Mouse (Mus musculus) ES-Bruce4 (cell line): ENCODE results near the gene Tspyl4. TPM values are rescaled to one million over a fixed set of nuclear protein-coding genes. Genes with fewer than 3 reads are reported as not detected.
A peak's percentile ranks its signal among the peaks of the same experiment; 100 is the strongest.

Experiments used
- H3K27ac ChIP-seq: 2 replicates; pipeline ENCODE4 v1.5.1; 2012; ENCODE audit warnings: low read length, inconsistent platforms; ENCODE audit not compliant: insufficient read depth
- H3K27me3 ChIP-seq: 2 replicates; pipeline ENCODE4 v1.6.1; 2012; ENCODE audit warnings: mild to moderate bottlenecking, low read length, inconsistent platforms; ENCODE audit not compliant: control insufficient read depth, poor library complexity, insufficient read depth, severe bottlenecking
- H3K36me3 ChIP-seq: 2 replicates; pipeline ENCODE4 v1.6.1; 2012; ENCODE audit warnings: inconsistent platforms, mild to moderate bottlenecking, low read length, moderate library complexity; ENCODE audit not compliant: control insufficient read depth, poor library complexity, insufficient read depth, severe bottlenecking
- H3K4me1 ChIP-seq: one replicate; pipeline ENCODE4 v1.8.1; 2011; ENCODE audit warnings: low read length; ENCODE audit not compliant: control insufficient read depth, insufficient read depth
- H3K4me3 ChIP-seq: 2 replicates; pipeline ENCODE4 v1.5.1; 2011; ENCODE audit warnings: low read depth, mild to moderate bottlenecking, low read length
- H3K9ac ChIP-seq: 2 replicates; pipeline ENCODE4 v1.6.1; 2012; ENCODE audit warnings: low read depth, mild to moderate bottlenecking, inconsistent platforms; ENCODE audit not compliant: poor library complexity, severe bottlenecking
- H3K9me3 ChIP-seq: replicated peaks from 2 replicates; pipeline ENCODE4 v1.6.1; 2012; ENCODE audit warnings: mild to moderate bottlenecking, low read length, inconsistent platforms; ENCODE audit not compliant: control insufficient read depth, poor library complexity, insufficient read depth, severe bottlenecking
- CTCF ChIP-seq: IDR thresholded peaks from one replicate; pipeline ENCODE4 v1.8.1; 2011; ENCODE audit warnings: low read depth, low read length
- EP300 ChIP-seq: IDR thresholded peaks from 2 replicates; pipeline ENCODE4 v1.6.1; 2011; ENCODE audit warnings: low read depth, low read length; ENCODE audit not compliant: insufficient read depth
- POLR2A ChIP-seq: IDR thresholded peaks from one replicate; pipeline ENCODE4 v1.8.1; 2011; ENCODE audit warnings: low read length; ENCODE audit not compliant: insufficient read depth
- polyA plus RNA-seq: library from polyadenylated mRNA; stranded (reverse); fragments of >200 nt; gene quantifications from 2 replicates; pipeline ENCODE4 v1.2.4, GENCODE M21; 2011; ENCODE audit warnings: low read depth; ENCODE audit not compliant: missing spikeins, insufficient read depth, insufficient read length

Tspyl4 gene
- polyA plus RNA-seq, 1 experiment, result 1.2 TPM

GRCm38 (mm10) chr10:34271681-34272080, 25.6 kb upstream of the Tspyl4 start:
- H3K9me3 ChIP-seq, result no peaks in the 10 kb centered on the region
- no peak overlapping the region for H3K4me3 ChIP-seq
- no peaks in the 10 kb centered on the region for H3K36me3 ChIP-seq
- H3K27ac ChIP-seq, result no peak overlapping the region
- H3K27me3 ChIP-seq, result no peaks in the 10 kb centered on the region
- TF ChIP-seq EP300 (no peak), POLR2A (no peak), CTCF (no peak)
- H3K4me1 ChIP-seq, result no peaks in the 10 kb centered on the region
- no peak overlapping the region for H3K9ac ChIP-seq

- no peaks in the 10 kb centered on the region for H3K4me1 ChIP-seq
- no peak for TF ChIP-seq CTCF
- H3K36me3 ChIP-seq, result peaks cover 3% of the 10 kb centered on the region; the same call in 1 of the 2 replicates
- H3K27me3 ChIP-seq, result no peaks in the 10 kb centered on the region
- no peaks in the 10 kb centered on the region for H3K9me3 ChIP-seq
- H3K4me3 ChIP-seq, result no peak overlapping the region
- H3K9ac ChIP-seq, result no peak overlapping the region
- H3K27ac ChIP-seq, result no peak overlapping the region
Observed at GRCm38 (mm10) chr10:34280591-34281175, 16.6 kb upstream of the Tspyl4 start.

DNA sequence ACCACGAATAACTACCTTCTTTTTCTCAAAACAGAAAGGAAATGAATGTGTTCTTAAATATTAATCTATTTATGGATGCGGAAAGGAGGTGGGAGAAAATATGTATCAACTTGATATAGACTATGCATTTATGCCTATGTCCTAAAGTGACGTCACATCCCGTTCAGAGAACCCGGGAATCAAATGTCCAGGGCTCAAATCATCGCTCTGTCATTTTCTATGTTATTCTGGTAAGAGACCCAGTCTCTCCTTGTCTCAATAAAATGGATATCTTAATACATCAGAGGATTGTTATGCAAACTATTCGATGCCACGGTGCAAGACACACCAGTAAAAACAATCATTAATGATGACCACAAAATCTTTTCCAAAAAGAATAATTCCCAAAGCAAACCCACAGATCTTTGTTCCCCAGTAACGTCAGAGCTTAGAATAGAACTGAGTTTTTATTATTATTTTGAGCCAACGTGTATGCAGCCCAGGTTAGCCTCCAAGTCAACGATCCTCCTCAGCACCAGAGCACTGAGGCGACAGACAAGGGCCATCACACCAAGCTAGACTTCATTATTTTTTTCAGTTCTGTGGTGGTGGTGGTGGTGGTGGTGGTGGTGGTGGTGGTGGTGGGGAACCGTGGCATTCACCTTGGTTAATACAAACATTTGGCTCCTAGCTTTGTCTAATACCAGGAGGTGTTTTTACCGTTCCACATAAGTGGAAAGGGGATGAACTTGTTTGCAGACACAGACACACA, 15.9 kb upstream of the Tspyl4 start:
- no peaks in the 10 kb centered on the region for H3K27me3 ChIP-seq
- peak overlapping the region; percentile 47 for H3K9ac ChIP-seq
- TF ChIP-seq CTCF, result no peak
- no peak for TF ChIP-seq EP300
- TF ChIP-seq POLR2A, result no peak
- peak overlapping the region; percentile 76 for H3K4me3 ChIP-seq
- no peaks in the 10 kb centered on the region for H3K4me1 ChIP-seq
- no peak overlapping the region for H3K27ac ChIP-seq
- H3K36me3 ChIP-seq, result peaks cover 3% of the 10 kb centered on the region; the same call in 1 of the 2 replicates
- no peaks in the 10 kb centered on the region for H3K9me3 ChIP-seq

DNA sequence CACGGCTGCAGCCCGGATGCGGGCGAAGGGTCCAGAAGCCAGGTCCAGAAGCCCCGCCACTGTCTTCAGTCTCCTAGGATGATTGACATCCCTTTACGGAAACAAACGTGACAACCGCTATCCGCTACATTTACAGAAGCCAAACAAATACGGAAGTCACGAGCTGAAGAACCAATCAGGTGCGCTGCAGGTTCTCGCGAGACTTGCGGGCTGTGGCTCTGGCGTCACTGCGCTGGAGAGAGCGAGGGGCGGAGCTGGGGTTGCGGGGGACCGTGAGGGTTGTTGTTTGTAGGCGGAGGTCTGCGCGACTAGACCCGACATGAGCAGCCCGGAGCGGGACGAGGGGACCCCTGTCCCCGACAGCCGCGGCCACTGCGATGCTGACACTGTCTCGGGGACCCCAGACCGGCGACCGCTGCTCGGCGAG, 15.3 kb upstream of the Tspyl4 start, which contains the start of gene Tspyl1:
Gene Tspyl1, plus strand, starts transcription at position 229 of the 427 bp plus-strand sequence.
- H3K4me3 ChIP-seq, result peak within 1 kb of the TSS; percentile 88
- H3K27ac ChIP-seq, result no peak within 1 kb of the TSS
- TF ChIP-seq POLR2A (peak; percentile 80), EP300 (0 out of 2 replicates have a peak, but pooled peaks have one; percentile 29), CTCF (no peak)
- H3K4me1 ChIP-seq, result no peaks in the 10 kb centered on the region
- H3K27me3 ChIP-seq, result no peaks in the 10 kb centered on the region
- H3K36me3 ChIP-seq, result peaks cover 3% of the 10 kb centered on the region; the same call in 1 of the 2 replicates
- peak within 1 kb of the TSS; percentile 87 for H3K9ac ChIP-seq
- no peaks in the 10 kb centered on the region for H3K9me3 ChIP-seq

DNA sequence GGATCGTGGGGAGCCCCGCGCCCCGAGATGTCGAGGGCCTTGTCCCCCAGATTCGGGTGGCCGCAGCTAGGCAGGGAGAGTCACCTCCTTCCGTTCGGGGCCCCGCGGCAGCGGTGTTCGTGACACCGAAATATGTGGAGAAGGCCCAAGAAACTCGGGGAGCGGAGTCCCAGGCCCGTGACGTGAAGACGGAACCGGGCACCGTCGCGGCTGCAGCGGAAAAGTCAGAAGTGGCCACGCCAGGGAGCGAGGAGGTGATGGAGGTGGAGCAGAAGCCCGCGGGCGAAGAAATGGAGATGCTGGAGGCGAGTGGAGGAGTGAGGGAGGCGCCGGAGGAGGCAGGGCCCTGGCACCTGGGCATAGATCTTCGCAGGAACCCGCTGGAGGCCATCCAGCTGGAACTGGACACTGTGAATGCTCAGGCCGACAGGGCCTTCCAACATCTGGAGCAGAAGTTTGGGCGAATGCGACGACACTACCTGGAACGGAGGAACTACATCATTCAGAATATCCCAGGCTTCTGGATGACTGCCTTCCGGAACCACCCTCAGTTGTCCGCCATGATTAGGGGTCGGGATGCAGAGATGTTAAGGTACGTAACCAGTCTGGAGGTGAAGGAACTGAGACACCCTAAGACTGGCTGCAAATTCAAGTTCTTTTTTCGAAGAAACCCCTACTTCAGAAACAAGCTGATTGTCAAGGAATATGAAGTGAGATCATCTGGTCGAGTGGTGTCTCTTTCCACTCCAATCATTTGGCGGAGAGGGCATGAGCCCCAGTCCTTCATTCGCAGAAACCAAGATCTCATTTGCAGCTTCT, 14.6 kb upstream of the Tspyl4 start:
- TF ChIP-seq CTCF (no peak), EP300 (no peak), POLR2A (no peak)
- Histone ChIP-seq H3K4me3 (peak overlapping the region; percentile 88), H3K27me3 (no peaks in the 10 kb centered on the region), H3K9ac (peak overlapping the region; percentile 87), H3K9me3 (no peaks in the 10 kb centered on the region), H3K36me3 (peaks cover 7% of the 10 kb centered on the region), H3K4me1 (no peaks in the 10 kb centered on the region), H3K27ac (no peak overlapping the region)
